Mouse (Mus musculus) neural tube, embryonic 14.5 days (tissue): ENCODE results near the gene Apln. TPM values are rescaled to one million over a fixed set of nuclear protein-coding genes. Genes with fewer than 3 reads are reported as not detected.

ENCODE experiments used
- ATAC-seq: fragments of 200-750 bp; cut with Nextera tagmentation; 2 replicates; pipeline ENCODE4 v1.8.0; 2017; ENCODE audit warnings: low read depth, mild to moderate bottlenecking, moderate TSS enrichment, moderate library complexity
- H3K27ac ChIP-seq: fragments of 300-500 bp; sonication (generic); 2 replicates; pipeline ENCODE4 v1.5.1; 2014; ENCODE audit warnings: low read depth, mild to moderate bottlenecking, control low read depth, low read length, moderate library complexity, mixed read lengths
- H3K27me3 ChIP-seq: fragments of 300-500 bp; sonication (generic); 2 replicates; pipeline ENCODE4 v1.6.1; 2014; ENCODE audit warnings: low read length; ENCODE audit not compliant: control insufficient read depth, insufficient read depth
- H3K36me3 ChIP-seq: fragments of 300-500 bp; sonication (generic); 2 replicates; pipeline ENCODE4 v1.6.1; 2014; ENCODE audit warnings: low read length, mixed read lengths; ENCODE audit not compliant: control insufficient read depth, insufficient read depth
- H3K4me1 ChIP-seq: fragments of 300-500 bp; sonication (generic); 2 replicates; pipeline ENCODE4 v1.6.1; 2014; ENCODE audit warnings: low read length; ENCODE audit not compliant: control insufficient read depth, insufficient read depth
- H3K4me2 ChIP-seq: fragments of 300-500 bp; sonication (generic); 2 replicates; pipeline ENCODE4 v1.6.1; 2014; ENCODE audit warnings: mild to moderate bottlenecking, low read depth, low read length, control low read depth
- H3K4me3 ChIP-seq: fragments of 300-500 bp; sonication (generic); 2 replicates; pipeline ENCODE4 v1.5.1; 2014; ENCODE audit warnings: low read depth, low read length, control low read depth, mixed read lengths
- H3K9ac ChIP-seq: fragments of 300-500 bp; sonication (generic); replicated peaks from 2 replicates; pipeline ENCODE4 v1.6.1; 2014; ENCODE audit warnings: low read depth, mild to moderate bottlenecking, control low read depth, low read length, mixed read lengths
- H3K9me3 ChIP-seq: fragments of 300-500 bp; sonication (generic); 2 replicates; pipeline ENCODE4 v1.6.1; 2016; ENCODE audit warnings: low read length; ENCODE audit not compliant: control insufficient read depth
- WGBS: fragments of 180-500 bp; shearing (Covaris S2); extraction: QIAGEN DNeasy Blood & Tissue Kit; methylation state at CpG from one replicate; pipeline ENCODE4 v1.1.7; 2014; 5-methylcytosine and 5-hydroxymethylcytosine counted together
- polyA plus RNA-seq: library from polyadenylated mRNA; unstranded; fragments of >200 nt; fragmentation: Nextera tagmentation; extraction: Ambion mirVana; gene quantifications from 2 replicates; pipeline ENCODE4 v1.2.1, GENCODE M21; 2014

Gene Apln
- polyA plus RNA-seq, 1 experiment from 2014 or later, result 0.98 TPM

DNA sequence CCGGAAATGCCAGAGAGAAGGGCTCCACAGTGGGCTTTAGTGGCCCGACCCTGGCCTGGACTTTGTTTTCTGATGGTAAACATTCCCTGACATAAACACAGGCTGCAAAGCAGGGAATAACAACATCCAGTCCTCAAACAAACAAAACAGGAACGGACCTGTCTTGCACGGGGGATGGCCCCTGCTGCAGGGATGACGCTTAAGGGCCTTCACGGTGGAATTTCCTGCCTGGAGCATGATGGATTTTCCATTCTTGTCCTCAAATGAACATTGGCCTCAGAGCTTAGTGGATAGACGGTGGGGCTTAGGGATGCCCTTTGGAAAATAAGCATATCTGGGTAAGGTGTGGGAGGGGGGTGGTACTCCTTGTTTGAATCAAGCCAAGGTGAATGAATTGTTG, 33.5 kb downstream of the Apln start:
- Histone ChIP-seq H3K27me3 (no peaks in the 10 kb centered on the region), H3K36me3 (no peaks in the 10 kb centered on the region), H3K27ac (no peak overlapping the region), H3K4me3 (no peak overlapping the region), H3K9ac (no peak overlapping the region), H3K4me2 (no peak overlapping the region), H3K4me1 (no peaks in the 10 kb centered on the region), H3K9me3 (no peaks in the 10 kb centered on the region)
- ATAC-seq, result no peak
- 79% methylated on average over 7 of the region's 7 CpGs for WGBS

DNA sequence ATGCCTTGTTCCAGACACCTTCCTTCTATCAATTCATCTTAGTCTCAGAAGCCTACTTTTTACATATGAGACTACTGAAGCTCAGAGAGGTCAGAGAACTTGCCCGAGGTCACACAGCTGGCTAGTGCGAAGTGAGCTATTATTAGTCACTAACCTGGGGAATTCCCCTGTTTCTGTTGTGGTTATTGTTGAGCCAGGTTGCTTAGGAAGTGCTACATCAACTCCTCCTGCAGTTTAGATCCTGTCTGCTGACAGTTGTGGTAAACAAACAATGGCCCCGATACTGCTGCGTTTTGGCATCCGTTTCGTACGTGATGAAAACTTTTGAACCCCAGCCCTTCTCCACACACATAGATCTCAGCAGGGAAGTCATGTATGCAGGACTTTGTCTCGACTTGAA, 36.2 kb downstream of the Apln start:
- H3K9ac ChIP-seq, result no peak overlapping the region
- H3K4me3 ChIP-seq, result no peak overlapping the region
- H3K27me3 ChIP-seq, result no peaks in the 10 kb centered on the region
- no peak overlapping the region for H3K4me2 ChIP-seq
- no peaks in the 10 kb centered on the region for H3K36me3 ChIP-seq
- H3K27ac ChIP-seq, result no peak overlapping the region
- 83% methylated on average over 8 of the region's 8 CpGs for WGBS
- no peaks in the 10 kb centered on the region for H3K4me1 ChIP-seq
- H3K9me3 ChIP-seq, result no peaks in the 10 kb centered on the region
- ATAC-seq, result no peak

GRCm38 (mm10) chrX:47992606-47993005, 42.0 kb downstream of the Apln start:
- Histone ChIP-seq H3K4me2 (no peak overlapping the region), H3K36me3 (no peaks in the 10 kb centered on the region), H3K9ac (no peak overlapping the region), H3K4me3 (no peak overlapping the region), H3K27me3 (no peaks in the 10 kb centered on the region), H3K9me3 (no peaks in the 10 kb centered on the region), H3K4me1 (no peaks in the 10 kb centered on the region), H3K27ac (no peak overlapping the region)
- ATAC-seq, result peak; percentile 73; the same call in 1 of the 2 replicates
- WGBS, result 15% methylated on average over 8 of the region's 8 CpGs

DNA sequence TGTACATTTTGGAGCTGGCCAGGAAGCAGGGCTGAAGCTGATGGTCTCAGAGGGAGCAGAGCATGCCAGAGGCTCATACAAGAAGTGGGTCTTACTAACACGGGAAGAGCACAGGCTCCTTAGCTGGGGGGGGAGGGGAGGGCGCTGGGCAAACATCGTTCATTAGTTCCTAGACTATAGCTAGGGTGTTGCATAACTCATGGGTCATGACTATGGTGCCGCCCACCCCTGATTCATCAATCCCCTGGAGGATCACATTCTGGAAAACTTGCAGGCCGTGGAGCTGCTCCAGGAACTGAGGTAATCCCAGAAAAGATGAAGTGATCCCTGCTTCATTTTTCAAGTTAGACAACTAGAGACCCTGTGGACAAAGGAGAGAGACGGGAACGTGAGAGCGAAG, 46.6 kb downstream of the Apln start:
- Histone ChIP-seq H3K4me2 (no peak overlapping the region), H3K27ac (no peak overlapping the region), H3K4me1 (no peaks in the 10 kb centered on the region), H3K36me3 (no peaks in the 10 kb centered on the region), H3K4me3 (no peak overlapping the region), H3K27me3 (no peaks in the 10 kb centered on the region), H3K9me3 (no peaks in the 10 kb centered on the region), H3K9ac (no peak overlapping the region)
- WGBS, result 74% methylated on average over 8 of the region's 8 CpGs
- ATAC-seq, result no peak

DNA sequence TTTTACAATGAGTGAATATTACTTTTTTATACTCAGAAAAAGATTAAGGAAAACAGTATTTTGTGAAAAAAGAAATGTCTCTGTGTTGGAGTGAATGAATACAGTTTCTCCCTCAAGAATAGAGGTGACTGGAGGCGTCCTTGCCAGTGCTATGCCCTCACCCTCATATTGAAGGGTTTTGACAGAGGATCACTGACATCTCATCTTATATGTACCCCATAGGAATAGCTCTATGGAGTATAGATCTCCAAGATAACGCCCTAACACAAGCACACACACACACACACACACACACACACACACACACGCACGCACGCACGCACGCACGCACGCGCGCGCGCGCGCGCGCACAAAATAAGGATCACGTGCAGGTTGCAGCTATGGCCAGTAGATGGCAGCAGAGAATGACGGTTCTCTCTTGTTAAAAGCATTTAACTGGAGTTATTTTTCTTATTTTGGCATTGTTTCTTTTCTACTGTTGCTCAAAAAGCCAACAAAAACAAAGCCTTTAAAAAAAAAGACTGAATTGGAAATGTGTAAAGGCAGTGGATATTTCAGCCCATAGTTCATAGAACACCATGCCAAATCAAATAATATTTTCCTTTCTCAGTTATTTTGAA, 49.5 kb downstream of the Apln start:
- no peak overlapping the region for H3K27ac ChIP-seq
- H3K36me3 ChIP-seq, result no peaks in the 10 kb centered on the region
- 19% methylated on average over 19 of the region's 19 CpGs for WGBS
- H3K9me3 ChIP-seq, result no peaks in the 10 kb centered on the region
- H3K27me3 ChIP-seq, result no peaks in the 10 kb centered on the region
- no peaks in the 10 kb centered on the region for H3K4me1 ChIP-seq
- H3K4me2 ChIP-seq, result peak overlapping the region; percentile 35; the same call in 1 of the 2 replicates
- H3K4me3 ChIP-seq, result no peak overlapping the region
- peak; percentile 71; the same call in 1 of the 2 replicates for ATAC-seq
- no peak overlapping the region for H3K9ac ChIP-seq

DNA sequence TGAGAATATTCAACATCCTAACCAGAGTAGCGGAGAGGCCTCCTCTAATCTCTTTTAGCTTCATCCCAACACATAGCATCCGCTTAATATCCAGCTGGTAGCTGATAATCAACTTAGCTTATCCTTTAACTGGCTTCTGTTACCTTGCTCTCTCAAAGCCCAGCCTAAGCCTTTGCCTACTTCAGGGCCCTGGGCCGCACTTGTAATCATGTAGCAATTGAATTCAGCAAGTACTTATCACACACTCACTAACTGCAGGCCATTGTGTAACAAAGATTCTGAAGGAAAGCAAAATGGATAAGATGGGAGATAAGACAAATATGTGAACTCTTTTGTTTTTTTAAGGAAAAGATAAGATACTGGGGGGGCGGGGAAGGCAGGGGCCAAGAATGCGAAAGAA, 57.6 kb downstream of the Apln start:
- no peaks in the 10 kb centered on the region for H3K27me3 ChIP-seq
- no peak overlapping the region for H3K4me3 ChIP-seq
- no peak overlapping the region for H3K9ac ChIP-seq
- no peak overlapping the region for H3K4me2 ChIP-seq
- ATAC-seq, result no peak
- H3K9me3 ChIP-seq, result no peaks in the 10 kb centered on the region
- no peaks in the 10 kb centered on the region for H3K4me1 ChIP-seq
- H3K36me3 ChIP-seq, result no peaks in the 10 kb centered on the region
- WGBS, result 95% methylated on average over 5 of the region's 5 CpGs
- H3K27ac ChIP-seq, result no peak overlapping the region

DNA sequence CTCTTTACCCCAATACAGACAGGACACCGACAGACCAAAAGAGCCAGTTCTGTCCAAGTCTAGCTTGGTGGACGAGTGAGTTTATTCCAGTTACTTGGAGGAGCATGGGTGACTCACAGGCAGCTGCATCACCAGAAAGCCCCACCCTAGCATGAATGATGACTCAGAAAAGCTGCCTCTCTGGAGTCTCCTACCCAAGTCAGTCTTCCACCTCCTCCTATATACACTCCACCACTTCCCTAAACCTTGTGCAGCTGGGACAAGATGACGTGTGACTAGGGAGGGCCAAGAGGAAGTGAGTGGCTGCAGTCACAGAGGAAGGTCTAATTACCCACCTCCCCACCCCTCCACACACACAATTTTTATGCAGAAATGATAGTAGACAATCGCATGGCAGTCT, 58.1 kb downstream of the Apln start:
- Histone ChIP-seq H3K36me3 (no peaks in the 10 kb centered on the region), H3K4me3 (no peak overlapping the region), H3K27me3 (no peaks in the 10 kb centered on the region), H3K9me3 (no peaks in the 10 kb centered on the region), H3K4me2 (no peak overlapping the region), H3K27ac (no peak overlapping the region), H3K4me1 (no peaks in the 10 kb centered on the region), H3K9ac (no peak overlapping the region)
- WGBS, result 83% methylated on average over 4 of the region's 4 CpGs
- no peak for ATAC-seq

Other genes starting within 250 kb of the Apln start
- 41.5 and 44.6 TPM in 2 replicates for gene Smarca1, start 141.9 kb downstream of the Apln start, polyA plus RNA-seq
- gene Ocrl, start 122.5 kb downstream of the Apln start, polyA plus RNA-seq, result 39.0 and 41.6 TPM in 2 replicates
- 0.25 and 0.28 TPM in 2 replicates for gene Xpnpep2, start 73.9 kb upstream of the Apln start, polyA plus RNA-seq
- gene Sash3, start 111.6 kb upstream of the Apln start, polyA plus RNA-seq, result 0.66 and 1.4 TPM in 2 replicates
- gene Zdhhc9, start 174.0 kb upstream of the Apln start, polyA plus RNA-seq, result 10.4 and 11.3 TPM in 2 replicates
- 15.9 and 17.0 TPM in 2 replicates for gene Utp14a, start 222.0 kb upstream of the Apln start, polyA plus RNA-seq